Mouse (Mus musculus): ENCODE data around the gene Gm47996.

DNA sequence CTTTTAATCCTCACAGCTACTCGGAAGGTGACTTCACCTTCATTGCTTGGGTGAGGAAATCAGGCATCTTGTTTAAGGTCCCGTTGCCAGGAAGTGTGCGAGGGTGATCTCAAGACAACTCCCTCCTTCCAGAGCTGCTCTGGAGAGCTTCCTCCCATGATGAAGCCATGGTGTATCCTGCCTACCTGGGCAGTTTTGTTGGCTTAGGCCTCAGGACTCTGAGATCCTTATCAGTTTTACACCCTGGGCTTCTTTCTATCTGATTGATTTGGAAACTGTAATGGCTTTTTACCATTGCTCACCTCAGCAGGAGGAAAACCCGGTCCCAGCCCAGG, 32.0 kb upstream of the Gm47996 start:
- no peak for TF ChIP-seq CTCF (IDR thresholded peaks at IDR 0.05; ENCODE audit: extremely low read depth, insufficient read depth, insufficient read length, insufficient replicate concordance)
- no peak for TF ChIP-seq POLR2A (IDR thresholded peaks at IDR 0.05; ENCODE audit: low read depth, low read length)

Measured in spleen, adult 2 months (tissue).